Mouse (Mus musculus) embryonic facial prominence, embryonic 10.5 days (tissue): ENCODE measurements around the gene Nobox. TPM values are rescaled to one million over a fixed set of nuclear protein-coding genes. Genes with fewer than 3 reads are reported as not detected.
A peak's percentile ranks its signal among the peaks of the same experiment; 100 is the strongest.

ENCODE experiments used
- DNase-seq: peaks from one replicate; pipeline ENCODE4 v3.0.0-alpha.2; 2017; ENCODE audit warnings: low spot score
- H3K27ac ChIP-seq: fragments of 300-500 bp; sonication (generic); replicated peaks from 2 replicates; pipeline ENCODE4 v1.5.1; 2016; ENCODE audit warnings: mild to moderate bottlenecking
- H3K27me3 ChIP-seq: fragments of 300-500 bp; sonication (generic); replicated peaks from 2 replicates; pipeline ENCODE4 v1.6.1; 2016; ENCODE audit warnings: low read depth, mild to moderate bottlenecking; ENCODE audit not compliant: poor library complexity, severe bottlenecking
- H3K36me3 ChIP-seq: fragments of 300-500 bp; sonication (generic); replicated peaks from 2 replicates; pipeline ENCODE4 v1.6.1; 2016; ENCODE audit warnings: mild to moderate bottlenecking, moderate library complexity
- H3K4me1 ChIP-seq: fragments of 300-500 bp; sonication (generic); 2 replicates; pipeline ENCODE4 v1.6.1; 2016
- H3K4me3 ChIP-seq: fragments of 300-500 bp; sonication (generic); 2 replicates; pipeline ENCODE4 v1.5.1; 2016; ENCODE audit warnings: mild to moderate bottlenecking, moderate library complexity
- H3K9me3 ChIP-seq: fragments of 300-500 bp; sonication (generic); 2 replicates; pipeline ENCODE4 v1.6.1; 2016; ENCODE audit warnings: mild to moderate bottlenecking
- WGBS: fragments of 180-500 bp; shearing (Covaris S2); methylation state at CpG from one replicate; pipeline ENCODE4 v1.1.7; 2016; 5-methylcytosine and 5-hydroxymethylcytosine counted together
- polyA plus RNA-seq: library from polyadenylated mRNA; unstranded; fragments of >200 nt; fragmentation: Nextera tagmentation; extraction: Ambion mirVana; gene quantifications from 2 replicates; pipeline ENCODE4 v1.2.1, GENCODE M21; 2016

The Nobox gene
- polyA plus RNA-seq, 1 experiment from 2014 or later = not detected

DNA sequence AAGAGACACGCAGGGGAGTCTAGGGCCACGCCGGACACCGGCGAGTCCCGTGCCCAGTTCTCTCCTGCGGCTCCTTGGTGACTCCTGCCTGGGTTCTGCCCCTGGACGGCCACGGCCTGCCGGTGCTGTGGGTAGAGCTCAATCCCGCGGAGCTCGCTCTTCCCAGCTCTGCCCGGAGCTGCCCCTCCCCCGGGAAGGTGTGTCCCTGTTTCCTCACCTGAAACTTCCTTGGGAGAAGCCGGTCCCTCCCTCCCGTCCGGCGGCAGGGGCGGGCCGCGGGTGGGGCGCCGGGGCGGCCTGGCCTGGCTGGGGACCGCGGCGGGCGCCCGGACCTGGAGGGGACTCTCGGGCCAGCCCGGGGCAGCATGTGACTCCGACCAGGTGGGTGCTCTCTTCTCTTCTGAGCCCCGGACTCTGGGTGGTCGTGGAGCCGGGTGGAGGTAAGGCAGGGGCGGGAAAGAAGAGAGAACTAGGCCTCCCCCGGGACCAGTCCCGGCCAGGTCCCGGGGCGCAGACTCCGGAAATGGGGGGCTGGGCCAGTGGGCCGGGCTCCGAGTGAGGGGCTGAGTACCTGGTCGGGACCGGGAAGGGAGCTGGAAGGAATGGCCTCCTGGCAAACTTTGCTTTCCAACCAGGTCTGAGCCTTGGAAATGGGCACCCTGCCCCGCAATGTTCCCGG, 43.9 kb downstream of the Nobox start, which contains the start of gene Arhgef5:
Gene Arhgef5, plus strand, starts transcription at position 220 of the 679 bp plus-strand sequence.
- WGBS = 1% methylated on average over 48 of the region's 48 CpGs
- peak; percentile 64 for DNase-seq
- Histone ChIP-seq H3K9me3 (no peaks in the 10 kb centered on the region), H3K27me3 (peaks cover 39% of the 10 kb centered on the region), H3K4me1 (peaks cover 16% of the 10 kb centered on the region), H3K27ac (peak within 1 kb of the TSS; percentile 86), H3K4me3 (peak within 1 kb of the TSS; percentile 74), H3K36me3 (no peaks in the 10 kb centered on the region)

DNA sequence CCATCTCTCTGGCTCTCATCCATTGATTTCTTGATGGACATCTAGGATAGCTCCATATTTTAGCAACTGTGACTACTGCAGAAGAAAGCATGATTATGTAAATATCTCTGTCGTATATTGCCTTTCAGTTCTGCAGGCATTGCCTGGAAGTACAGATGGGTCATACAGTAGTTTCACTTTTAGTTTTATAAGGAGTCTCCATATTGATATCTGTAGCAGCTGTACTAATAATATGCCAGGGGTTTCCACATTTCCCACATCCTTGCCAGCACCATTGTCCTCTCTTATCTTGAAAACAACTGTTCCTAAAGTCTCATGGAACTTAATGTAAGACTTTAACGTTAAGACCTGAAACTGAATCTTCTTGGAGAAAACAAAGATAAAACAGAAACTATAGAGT, 48.6 kb downstream of the Nobox start:
- Histone ChIP-seq H3K4me3 (no peak overlapping the region), H3K4me1 (peaks cover 7% of the 10 kb centered on the region), H3K27ac (no peak overlapping the region), H3K9me3 (no peaks in the 10 kb centered on the region), H3K36me3 (no peaks in the 10 kb centered on the region), H3K27me3 (peaks cover 19% of the 10 kb centered on the region)
- 63% methylated on average over 2 of the region's 2 CpGs for WGBS
- DNase-seq = no peak

- Histone ChIP-seq H3K9me3 (no peaks in the 10 kb centered on the region), H3K4me3 (no peak overlapping the region), H3K4me1 (no peaks in the 10 kb centered on the region), H3K36me3 (no peaks in the 10 kb centered on the region), H3K27ac (no peak overlapping the region), H3K27me3 (no peaks in the 10 kb centered on the region)
- no peak for DNase-seq
- WGBS = 71% methylated on average over 7 of the region's 7 CpGs
Measured at GRCm38 (mm10) chr6:43254193-43254926, 55.0 kb downstream of the Nobox start.

Other genes starting within 250 kb of the Nobox start
- gene Olfr441, start 203.2 kb downstream of the Nobox start, polyA plus RNA-seq = not detected in 2 replicates
- not detected in 2 replicates for gene Olfr237-ps1, start 163.0 kb downstream of the Nobox start, polyA plus RNA-seq
- gene Olfr437, start 146.3 kb downstream of the Nobox start, polyA plus RNA-seq = not detected in 2 replicates
- not detected in 2 replicates for gene Olfr13, start 137.4 kb downstream of the Nobox start, polyA plus RNA-seq
- not detected in 2 replicates for gene Olfr435, start 112.4 kb downstream of the Nobox start, polyA plus RNA-seq
- not detected in 2 replicates for gene Olfr434, start 96.5 kb downstream of the Nobox start, polyA plus RNA-seq
- not detected in 2 replicates for gene Olfr47, start 78.0 kb downstream of the Nobox start, polyA plus RNA-seq
- 7.4 and 7.8 TPM in 2 replicates for gene Arhgef5, start 44.0 kb downstream of the Nobox start, polyA plus RNA-seq